Mouse (Mus musculus) midbrain, embryonic 13.5 days (tissue): ENCODE results near the gene Bri3bp. TPM values are rescaled to one million over a fixed set of nuclear protein-coding genes. Genes with fewer than 3 reads are reported as not detected.

ENCODE experiments used
- microRNA-seq: library from miRNA; unstranded; fragments of <30 nt; microRNA quantifications from one replicate; pipeline ENCODE4, GENCODE M21; 2016
- polyA plus RNA-seq: library from polyadenylated mRNA; unstranded; fragments of >200 nt; fragmentation: Nextera tagmentation; extraction: Ambion mirVana; gene quantifications from 2 replicates; pipeline ENCODE4 v1.2.1, GENCODE M21; 2015

Bri3bp gene
- polyA plus RNA-seq, 1 experiment from 2014 or later, result 29.6 TPM

Small RNA genes lying within 50 kb of the gene (microRNA-seq; reads per million reads assigned to microRNA genes)
- not detected for gene Gm27551

Other genes starting within 250 kb of the Bri3bp start
- gene Scarb1, start 100.5 kb upstream of the Bri3bp start, polyA plus RNA-seq, result 22.1 and 22.8 TPM in 2 replicates
- gene Gm10382, start 52.2 kb upstream of the Bri3bp start, polyA plus RNA-seq, result 0.39 and 0.89 TPM in 2 replicates
- 1,275 and 1,322 TPM in 2 replicates for gene Ubc, start 51.4 kb upstream of the Bri3bp start, polyA plus RNA-seq
- gene Dhx37, start 7.4 kb upstream of the Bri3bp start, polyA plus RNA-seq, result 12.1 and 13.2 TPM in 2 replicates
- 54.5 and 57.5 TPM in 2 replicates for gene Aacs, start 34.2 kb downstream of the Bri3bp start, polyA plus RNA-seq
- gene Tmem132b, start 90.2 kb downstream of the Bri3bp start, polyA plus RNA-seq, result 2.5 and 2.7 TPM in 2 replicates